Mouse (Mus musculus) left cerebral cortex, adult 6 months (tissue): ENCODE results near the gene Cacnb3. TPM values are rescaled to one million over a fixed set of nuclear protein-coding genes. Genes with fewer than 3 reads are reported as not detected.

Experiments used
- long read RNA-seq, 2 experiments: library from polyadenylated mRNA; unstranded; transcript quantifications; one replicate each; pipeline ENCODE4 v2.0.0; 2019 to 2020
- polyA plus RNA-seq: library from polyadenylated mRNA; unstranded; fragments of <200 nt; fragmentation: Nextera tagmentation; gene quantifications from 2 replicates; pipeline ENCODE4 v1.2.3, GENCODE M21; 2021

Gene Cacnb3
- 69.9 and 113 TPM in 2 replicates for polyA plus RNA-seq
- long read RNA-seq, experiment 1, partial matches to known transcripts, result 47 of 68 reads
- long read RNA-seq, experiment 1, other reads (novel, unspliced or antisense), result 21 of 68 reads
- long read RNA-seq, experiment 2, partial matches to known transcripts, result 62 of 63 reads
- long read RNA-seq, experiment 2, other reads (novel, unspliced or antisense), result 1 of 63 reads

GRCm38 (mm10) chr15:98630540-98630939 is at the start of gene Cacnb3:
TSS of gene Cacnb3 (plus strand) at chr15:98630840.

GRCm38 (mm10) chr15:98609331-98610130 is 21.1 kb upstream of the Cacnb3 start, which contains the start of gene Adcy6:
TSS of gene Adcy6 (minus strand) at chr15:98610076.

GRCm38 (mm10) chr15:98662567-98663545 is 32.2 kb downstream of the Cacnb3 start, which contains the start of gene Ddx23:
TSS of gene Ddx23 (minus strand) at chr15:98662894.

GRCm38 (mm10) chr15:98676940-98677728 is 46.5 kb downstream of the Cacnb3 start, which contains the start of gene Rnd1:
TSS of gene Rnd1 (minus strand) at chr15:98677461.

Other genes with a start within 250 kb of the Cacnb3 start
- not detected in 2 replicates for gene Olfr283, start 249.9 kb upstream of the Cacnb3 start, polyA plus RNA-seq
- gene Olfr282, start 199.6 kb upstream of the Cacnb3 start, polyA plus RNA-seq, result not detected in 2 replicates
- not detected in 2 replicates for gene Olfr281, start 178.3 kb upstream of the Cacnb3 start, polyA plus RNA-seq
- gene OR5BS1P, start 160.9 kb upstream of the Cacnb3 start, polyA plus RNA-seq, result not detected in 2 replicates
- not detected in 2 replicates for gene Lalba, start 148.1 kb upstream of the Cacnb3 start, polyA plus RNA-seq
- gene Olfr279, start 138.4 kb upstream of the Cacnb3 start, polyA plus RNA-seq, result 0.01 TPM in 1 of 2 replicates, not detected in the other
- 39.2 and 43.9 TPM in 2 replicates for gene Kansl2, start 96.6 kb upstream of the Cacnb3 start, polyA plus RNA-seq
- gene Ccnt1, start 59.9 kb upstream of the Cacnb3 start, polyA plus RNA-seq, result 21.6 and 24.3 TPM in 2 replicates
- not detected in 2 replicates for gene 4930415O20Rik, start 59.8 kb upstream of the Cacnb3 start, polyA plus RNA-seq
- gene Adcy6, start 20.8 kb upstream of the Cacnb3 start, polyA plus RNA-seq, result 2.3 and 3.5 TPM in 2 replicates
- 21.4 and 22.1 TPM in 2 replicates for gene Ddx23, start 32.1 kb downstream of the Cacnb3 start, polyA plus RNA-seq
- gene Rnd1, start 46.6 kb downstream of the Cacnb3 start, polyA plus RNA-seq, result 18.2 and 20.5 TPM in 2 replicates
- 8.6 and 9.4 TPM in 2 replicates for gene Ccdc65, start 77.4 kb downstream of the Cacnb3 start, polyA plus RNA-seq
- gene Fkbp11, start 97.4 kb downstream of the Cacnb3 start, polyA plus RNA-seq, result 3.7 and 4.3 TPM in 2 replicates
- 83.7 and 260 TPM in 2 replicates for gene Arf3, start 132.4 kb downstream of the Cacnb3 start, polyA plus RNA-seq
- 0.10 TPM in 1 of 2 replicates, not detected in the other for gene Wnt10b, start 147.3 kb downstream of the Cacnb3 start, polyA plus RNA-seq
- gene Wnt1, start 159.0 kb downstream of the Cacnb3 start, polyA plus RNA-seq, result 0.93 and 1.6 TPM in 2 replicates
- 59.9 and 75.6 TPM in 2 replicates for gene Ddn, start 178.7 kb downstream of the Cacnb3 start, polyA plus RNA-seq
- 67.4 and 70.2 TPM in 2 replicates for gene Prkag1, start 200.7 kb downstream of the Cacnb3 start, polyA plus RNA-seq
- gene Kmt2d, start 240.4 kb downstream of the Cacnb3 start, polyA plus RNA-seq, result 9.8 and 13.0 TPM in 2 replicates